ENCODE assay signal across 13 mouse cellular contexts in genomic region chr7:117501355-117502181, GRCm38 (mm10).
A peak's percentile ranks its signal among the peaks of the same experiment; 100 is the strongest.
DNase-seq lines count a peak whose midpoint lies in the region; ATAC-seq and TF ChIP-seq lines count a peak whose summit lies in the region.
"Had no signal": no experiment of that assay in that cellular context is flagged by ENCODE, and none has a peak within 500 bp of the region (broad histone marks: within the 10 kb centered on the region; RNA-seq: fewer than 3 reads in every experiment).

No protein-coding gene starts in this region.

- no peaks in the 10 kb centered on the region for H3K36me3 ChIP-seq in embryonic facial prominence, embryonic 13.5 days
- no peaks in the 10 kb centered on the region for H3K36me3 ChIP-seq in embryonic facial prominence, embryonic 10.5 days (replicated peaks)
- no peaks in the 10 kb centered on the region for H3K36me3 ChIP-seq in lung, embryonic 16.5 days (ENCODE audit: control insufficient read depth, insufficient read depth, low read length)
- no peaks in the 10 kb centered on the region for H3K36me3 ChIP-seq in forebrain, postnatal 0 days (ENCODE audit: insufficient read depth)
- no peaks in the 10 kb centered on the region for H3K36me3 ChIP-seq in neural tube, embryonic 15.5 days
- H3K36me3 ChIP-seq: limb, embryonic 15.5 days had no signal

- ATAC-seq in embryonic facial prominence, embryonic 13.5 days (ENCODE audit: insufficient number of reproducible peaks, insufficient read depth, low FRiP score, low TSS enrichment, low read depth) = peak; percentile 20; the same call in 1 of the 2 replicates
- peak; percentile 37; the same call in 1 of the 2 replicates for ATAC-seq in lung, embryonic 16.5 days (ENCODE audit: low read depth)
- peak; percentile 66 for ATAC-seq in forebrain, postnatal 0 days
- ATAC-seq in neural tube, embryonic 15.5 days (ENCODE audit: low FRiP score) = peak; percentile 80

- H3K4me3 ChIP-seq in embryonic facial prominence, embryonic 13.5 days = no peak overlapping the region
- H3K4me3 ChIP-seq in embryonic facial prominence, embryonic 10.5 days = no peak overlapping the region
- H3K4me3 ChIP-seq in lung, embryonic 16.5 days (ENCODE audit: low read length) = no peak overlapping the region
- H3K4me3 ChIP-seq in forebrain, postnatal 0 days (ENCODE audit: low read depth, low read length) = no peak overlapping the region
- no peak overlapping the region for H3K4me3 ChIP-seq in neural tube, embryonic 15.5 days (replicated peaks)
- H3K4me3 ChIP-seq: limb, embryonic 15.5 days; megakaryocyte, embryonic 14.5 days had no signal

- H3K4me2 ChIP-seq in embryonic facial prominence, embryonic 13.5 days = no peak overlapping the region
- no peak overlapping the region for H3K4me2 ChIP-seq in lung, embryonic 16.5 days (ENCODE audit: low read depth, low read length)
- no peak overlapping the region for H3K4me2 ChIP-seq in forebrain, postnatal 0 days (ENCODE audit: low read depth)
- H3K4me2 ChIP-seq in neural tube, embryonic 15.5 days = no peak overlapping the region
- H3K4me2 ChIP-seq: limb, embryonic 15.5 days had no signal

- H3K9me3 ChIP-seq in embryonic facial prominence, embryonic 13.5 days = 0 out of 2 replicates have a peak, but pooled peaks cover 3% of the 10 kb centered on the region
- H3K9me3 ChIP-seq in embryonic facial prominence, embryonic 10.5 days = 0 out of 2 replicates have a peak, but pooled peaks cover 5% of the 10 kb centered on the region
- no peaks in the 10 kb centered on the region for H3K9me3 ChIP-seq in lung, embryonic 16.5 days (ENCODE audit: control insufficient read depth, low read length)
- H3K9me3 ChIP-seq in forebrain, postnatal 0 days (ENCODE audit: low read length) = no peaks in the 10 kb centered on the region
- no peaks in the 10 kb centered on the region for H3K9me3 ChIP-seq in neural tube, embryonic 15.5 days (replicated peaks)
- H3K9me3 ChIP-seq: limb, embryonic 15.5 days had no signal

- peaks cover 5% of the 10 kb centered on the region; the same call in 1 of the 2 replicates for H3K4me1 ChIP-seq in embryonic facial prominence, embryonic 13.5 days
- peaks cover 7% of the 10 kb centered on the region; the same call in 1 of the 2 replicates for H3K4me1 ChIP-seq in embryonic facial prominence, embryonic 10.5 days
- H3K4me1 ChIP-seq in lung, embryonic 16.5 days (replicated peaks; ENCODE audit: control insufficient read depth, insufficient read depth, low read length) = 0 out of 2 replicates have a peak, but pooled peaks cover 3% of the 10 kb centered on the region
- 0 out of 2 replicates have a peak, but pooled peaks cover 3% of the 10 kb centered on the region for H3K4me1 ChIP-seq in forebrain, postnatal 0 days (ENCODE audit: insufficient read depth)
- peaks cover 7% of the 10 kb centered on the region for H3K4me1 ChIP-seq in neural tube, embryonic 15.5 days
- H3K4me1 ChIP-seq: megakaryocyte, embryonic 14.5 days had no signal

- no peak overlapping the region for H3K27ac ChIP-seq in embryonic facial prominence, embryonic 13.5 days
- H3K27ac ChIP-seq in embryonic facial prominence, embryonic 10.5 days (replicated peaks) = no peak overlapping the region
- H3K27ac ChIP-seq in lung, embryonic 16.5 days (ENCODE audit: low read length) = no peak overlapping the region
- 0 out of 2 replicates have a peak overlapping the region, but pooled peaks have one; percentile 4 for H3K27ac ChIP-seq in forebrain, postnatal 0 days (ENCODE audit: low read depth, low read length)
- H3K27ac ChIP-seq in neural tube, embryonic 15.5 days (replicated peaks) = peak overlapping the region; percentile 70
- H3K27ac ChIP-seq: limb, embryonic 15.5 days had no signal

- 70% methylated on average over 15 of the region's 15 CpGs for WGBS in embryonic facial prominence, embryonic 13.5 days
- WGBS in embryonic facial prominence, embryonic 10.5 days = 78% methylated on average over 15 of the region's 15 CpGs
- 69% methylated on average over 15 of the region's 15 CpGs for WGBS in lung, embryonic 16.5 days
- 25% methylated on average over 15 of the region's 15 CpGs for WGBS in forebrain, postnatal 0 days
- 37% methylated on average over 15 of the region's 15 CpGs for WGBS in neural tube, embryonic 15.5 days

- DNase-seq in embryonic facial prominence, embryonic 10.5 days (ENCODE audit: low spot score) = no peak
- no peak for DNase-seq in lung, postnatal 36 days
- peak; percentile 55 for DNase-seq in forebrain, postnatal 0 days
- no peak for DNase-seq in spleen, postnatal 4 days (ENCODE audit: low spot score in 2 of 2)
- no peak for DNase-seq in thymus, postnatal 4 days
- DNase-seq: cerebellum, adult 9-10 months; heart, adult 18-20 months; lung, adult 18-20 months had no signal

- no peaks in the 10 kb centered on the region for H3K27me3 ChIP-seq in embryonic facial prominence, embryonic 13.5 days
- no peaks in the 10 kb centered on the region for H3K27me3 ChIP-seq in embryonic facial prominence, embryonic 10.5 days (replicated peaks; ENCODE audit: low read depth, poor library complexity, severe bottlenecking)
- no peaks in the 10 kb centered on the region for H3K27me3 ChIP-seq in lung, embryonic 16.5 days (ENCODE audit: control insufficient read depth, insufficient read depth, low read depth, low read length)
- H3K27me3 ChIP-seq in forebrain, postnatal 0 days (ENCODE audit: insufficient read depth, low read length) = no peaks in the 10 kb centered on the region
- no peaks in the 10 kb centered on the region for H3K27me3 ChIP-seq in neural tube, embryonic 15.5 days (replicated peaks)
- H3K27me3 ChIP-seq: limb, embryonic 15.5 days; megakaryocyte, embryonic 14.5 days had no signal

- no peak for TF ChIP-seq CTCF in forebrain, postnatal 0 days (IDR thresholded peaks at IDR 0.05; ENCODE audit: low read depth)

- no peak overlapping the region for H3K9ac ChIP-seq in embryonic facial prominence, embryonic 13.5 days
- H3K9ac ChIP-seq in lung, embryonic 16.5 days (ENCODE audit: low read length) = no peak overlapping the region
- no peak overlapping the region for H3K9ac ChIP-seq in forebrain, postnatal 0 days
- no peak overlapping the region for H3K9ac ChIP-seq in neural tube, embryonic 15.5 days (replicated peaks)
- H3K9ac ChIP-seq: limb, embryonic 15.5 days had no signal

Comparison
In these comparisons a context has a peak if more than half of its experiments do, and no peak if none do; other contexts are left out.
1. ATAC-seq: peak in every context shown above with its lines; median percentile 80 in neural tube, embryonic 15.5 days; 66 in forebrain, postnatal 0 days; 37 in lung, embryonic 16.5 days; 20 in embryonic facial prominence, embryonic 13.5 days.
2. H3K27ac ChIP-seq: peak in forebrain, postnatal 0 days (single experiment) and neural tube, embryonic 15.5 days (single experiment); none in embryonic facial prominence, embryonic 13.5 days (single experiment), embryonic facial prominence, embryonic 10.5 days (single experiment) and lung, embryonic 16.5 days (single experiment).